Comparison of ENCODE assay signal across 9 mouse cellular contexts in the genomic region with DNA sequence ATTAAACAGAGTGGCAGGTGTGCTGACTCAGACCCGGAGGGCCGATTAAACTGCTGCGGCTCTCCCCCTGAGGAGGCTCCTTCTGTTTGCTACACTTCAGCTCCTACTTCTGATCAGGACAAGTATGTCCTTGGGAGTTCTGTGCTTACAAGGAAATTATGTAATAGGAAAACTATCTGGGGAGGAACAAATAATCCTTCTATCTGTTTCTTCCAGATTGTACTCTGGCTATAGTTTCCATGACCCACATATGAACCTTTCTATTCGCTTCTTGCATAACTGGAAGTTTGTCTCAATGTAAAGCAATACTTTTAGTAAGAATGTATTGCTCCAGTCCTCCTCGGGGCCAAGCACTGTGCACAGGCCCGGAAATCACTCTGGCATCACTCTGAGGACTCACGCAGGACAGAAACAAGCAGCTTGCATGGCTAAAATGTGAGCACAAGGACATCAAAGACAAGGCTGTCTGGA. TPM values are rescaled to one million over a fixed set of nuclear protein-coding genes. Genes with fewer than 3 reads are reported as not detected.
A peak's percentile ranks its signal among the peaks of the same experiment; 100 is the strongest.
DNase-seq lines count a peak whose midpoint lies in the region; ATAC-seq lines count a peak whose summit lies in the region.
"Had no signal": no experiment of that assay in that cellular context is flagged by ENCODE, and none has a peak within 500 bp of the region (broad histone marks: within the 10 kb centered on the region; RNA-seq: fewer than 3 reads in every experiment).

No protein-coding gene starts in this region.

- H3K27me3 ChIP-seq in liver, embryonic 13.5 days, result no peaks in the 10 kb centered on the region
- no peaks in the 10 kb centered on the region for H3K27me3 ChIP-seq in stomach, embryonic 15.5 days (replicated peaks)
- no peaks in the 10 kb centered on the region for H3K27me3 ChIP-seq in forebrain, embryonic 11.5 days (ENCODE audit: control insufficient read depth, insufficient read depth, low read length)

- no peaks in the 10 kb centered on the region for H3K36me3 ChIP-seq in liver, embryonic 13.5 days
- H3K36me3 ChIP-seq in stomach, embryonic 15.5 days, result no peaks in the 10 kb centered on the region
- no peaks in the 10 kb centered on the region for H3K36me3 ChIP-seq in forebrain, embryonic 11.5 days (ENCODE audit: control insufficient read depth, insufficient read depth, low read length)

- H3K4me2 ChIP-seq in liver, embryonic 13.5 days, result no peak overlapping the region
- no peak overlapping the region for H3K4me2 ChIP-seq in stomach, embryonic 15.5 days
- no peak overlapping the region for H3K4me2 ChIP-seq in forebrain, embryonic 11.5 days (ENCODE audit: low read depth, low read length, severe bottlenecking)

- no peak overlapping the region for H3K4me3 ChIP-seq in liver, embryonic 13.5 days (replicated peaks)
- no peak overlapping the region for H3K4me3 ChIP-seq in stomach, embryonic 15.5 days (replicated peaks)
- H3K4me3 ChIP-seq in forebrain, embryonic 11.5 days (ENCODE audit: low read depth, low read length), result no peak overlapping the region

- no peak overlapping the region for H3K9ac ChIP-seq in liver, embryonic 13.5 days
- no peak overlapping the region for H3K9ac ChIP-seq in stomach, embryonic 15.5 days
- H3K9ac ChIP-seq in forebrain, embryonic 11.5 days (ENCODE audit: low read length), result no peak overlapping the region

- peak; percentile 36; the same call in 1 of the 2 replicates for ATAC-seq in liver, embryonic 13.5 days (ENCODE audit: low read depth)
- ATAC-seq in stomach, embryonic 15.5 days (ENCODE audit: insufficient read depth, low FRiP score, low read depth), result peak; percentile 60; the same call in 1 of the 2 replicates
- ATAC-seq in forebrain, embryonic 11.5 days (replicated peaks; ENCODE audit: low FRiP score), result no peak

- no peak overlapping the region for H3K27ac ChIP-seq in liver, embryonic 13.5 days
- H3K27ac ChIP-seq in stomach, embryonic 15.5 days, result peak overlapping the region; percentile 55
- no peak overlapping the region for H3K27ac ChIP-seq in forebrain, embryonic 11.5 days (ENCODE audit: low read depth, low read length)

- 0 out of 2 replicates have a peak, but pooled peaks cover 4% of the 10 kb centered on the region for H3K4me1 ChIP-seq in liver, embryonic 13.5 days (replicated peaks)
- no peaks in the 10 kb centered on the region for H3K4me1 ChIP-seq in stomach, embryonic 15.5 days
- no peaks in the 10 kb centered on the region for H3K4me1 ChIP-seq in forebrain, embryonic 11.5 days (replicated peaks; ENCODE audit: control insufficient read depth, insufficient read depth, low read length)

- peak; percentile 4 for DNase-seq in cerebellum, adult 9-11 months
- no peak for DNase-seq in cerebellum, postnatal 14 days
- DNase-seq in heart, adult 9 months (ENCODE audit: low spot score in 2 of 2), result peak; percentile 46 to 53
- no peak for DNase-seq in liver, embryonic 13.5 days
- no peak for DNase-seq in kidney, postnatal 25 days
- DNase-seq in forebrain, embryonic 11.5 days (ENCODE audit: low spot score), result no peak
- DNase-seq in kidney, adult 9 months, result no peak
- DNase-seq: kidney, postnatal 14 days had no signal

- no peaks in the 10 kb centered on the region for H3K9me3 ChIP-seq in liver, embryonic 13.5 days (replicated peaks)
- no peaks in the 10 kb centered on the region for H3K9me3 ChIP-seq in stomach, embryonic 15.5 days
- H3K9me3 ChIP-seq in forebrain, embryonic 11.5 days (ENCODE audit: control insufficient read depth, low read length), result no peaks in the 10 kb centered on the region

- 53% methylated on average over 7 of the region's 7 CpGs for WGBS in liver, embryonic 13.5 days (ENCODE audit: insufficient replicate concordance)
- WGBS in stomach, embryonic 15.5 days, result 21% methylated on average over 7 of the region's 7 CpGs
- WGBS in forebrain, embryonic 11.5 days, result 78% methylated on average over 7 of the region's 7 CpGs

RNA-seq across cellular contexts. Expression of a gene that starts 43.9 kb away (rescaled TPM):
- polyA plus RNA-seq in liver, embryonic 13.5 days (2015; fragmentation: Nextera tagmentation; extraction: Ambion mirVana), result 30.9 and 39.1 TPM in 2 replicates
- polyA plus RNA-seq in stomach, embryonic 15.5 days (2015; fragmentation: Nextera tagmentation; extraction: Ambion mirVana), result 95.0 and 95.2 TPM in 2 replicates
- 51.8 and 59.9 TPM in 2 replicates for polyA plus RNA-seq in forebrain, embryonic 11.5 days (2014; fragmentation: Nextera tagmentation; extraction: Ambion mirVana)

Comparison
In these comparisons a context has a peak if more than half of its experiments do, and no peak if none do; other contexts are left out.
1. DNase-seq: peak in cerebellum, adult 9-11 months (single experiment) and heart, adult 9 months (2 of 2); none in cerebellum, postnatal 14 days (0 of 2), liver, embryonic 13.5 days (single experiment), kidney, postnatal 25 days (0 of 2), forebrain, embryonic 11.5 days (single experiment) and kidney, adult 9 months (single experiment).